Mouse (Mus musculus): ENCODE measurements around the gene Ropn1l.

DNA sequence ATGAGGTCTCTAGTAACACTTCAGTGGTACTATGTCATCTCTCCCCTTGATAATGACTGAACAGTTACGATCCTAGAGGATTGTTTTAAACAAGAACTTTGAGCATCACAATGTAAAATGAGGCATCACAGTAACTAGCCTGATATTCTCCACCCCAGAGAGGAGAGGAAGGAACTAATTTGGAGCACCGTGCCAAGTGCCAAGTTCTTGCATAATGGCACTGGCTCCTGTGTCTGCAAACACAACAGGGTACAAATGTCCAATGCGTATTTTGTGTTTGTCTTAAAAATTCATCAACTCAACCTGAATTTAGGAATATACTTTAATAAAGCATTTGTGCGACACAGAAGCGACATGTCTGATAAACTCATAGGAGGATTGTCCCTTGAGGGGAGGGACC is 2.8 kb upstream of the Ropn1l start:
- no peak for TF ChIP-seq POLR2A (IDR thresholded peaks at IDR 0.05; ENCODE audit: insufficient read length, low read depth)
- TF ChIP-seq MYOD1 (IDR thresholded peaks at IDR 0.05; ENCODE audit: control insufficient read depth in 1 of 3, insufficient read length in 2 of 3, low read depth in 2 of 3), result no peak
- no peak for TF ChIP-seq E2F4 (IDR thresholded peaks at IDR 0.05; ENCODE audit: insufficient read depth)
- no peak for TF ChIP-seq TCF12 (IDR thresholded peaks at IDR 0.05; ENCODE audit: insufficient read depth, poor library complexity, severe bottlenecking)
- no peak for TF ChIP-seq POLR2AphosphoS2 (IDR thresholded peaks at IDR 0.05; ENCODE audit: insufficient read length, low read depth)
- no peak for TF ChIP-seq USF1 (IDR thresholded peaks at IDR 0.05; ENCODE audit: low read depth)

All from myocyte (in vitro differentiated cells).